Mouse (Mus musculus) heart, embryonic 11.5 days (tissue): Measurements from ENCODE around the gene 4932438H23Rik. TPM values are rescaled to one million over a fixed set of nuclear protein-coding genes. Genes with fewer than 3 reads are reported as not detected.

Source experiments
- ATAC-seq: fragments of 200-750 bp; cut with Nextera tagmentation; replicated peaks from 2 replicates; pipeline ENCODE4 v1.8.0; 2017; ENCODE audit warnings: moderate library complexity; ENCODE audit not compliant: insufficient number of reproducible peaks, low FRiP score, low TSS enrichment
- H3K27ac ChIP-seq: fragments of 300-500 bp; sonication (generic); 2 replicates; pipeline ENCODE4 v1.5.1; 2014; ENCODE audit warnings: mild to moderate bottlenecking, low read depth, low read length
- H3K27me3 ChIP-seq: fragments of 300-500 bp; sonication (generic); 2 replicates; pipeline ENCODE4 v1.6.1; 2014; ENCODE audit warnings: mild to moderate bottlenecking, low read length, mixed read lengths; ENCODE audit not compliant: control insufficient read depth, insufficient read depth
- H3K36me3 ChIP-seq: fragments of 300-500 bp; sonication (generic); 2 replicates; pipeline ENCODE4 v1.6.1; 2014; ENCODE audit warnings: mild to moderate bottlenecking, low read length, moderate library complexity, mixed read lengths; ENCODE audit not compliant: control insufficient read depth, insufficient read depth
- H3K4me1 ChIP-seq: fragments of 300-500 bp; sonication (generic); 2 replicates; pipeline ENCODE4 v1.6.1; 2014; ENCODE audit warnings: low read length; ENCODE audit not compliant: control insufficient read depth, insufficient read depth
- H3K4me2 ChIP-seq: fragments of 300-500 bp; sonication (generic); 2 replicates; pipeline ENCODE4 v1.6.1; 2014; ENCODE audit warnings: mild to moderate bottlenecking, moderate library complexity
- H3K4me3 ChIP-seq: fragments of 300-500 bp; sonication (generic); 2 replicates; pipeline ENCODE4 v1.5.1; 2014; ENCODE audit warnings: low read depth, low read length
- H3K9ac ChIP-seq: fragments of 300-500 bp; sonication (generic); 2 replicates; pipeline ENCODE4 v1.6.1; 2014; ENCODE audit warnings: mild to moderate bottlenecking, low read depth, low read length, moderate library complexity
- H3K9me3 ChIP-seq: fragments of 300-500 bp; sonication (generic); replicated peaks from 2 replicates; pipeline ENCODE4 v1.6.1; 2016; ENCODE audit warnings: low read length; ENCODE audit not compliant: control insufficient read depth
- WGBS: fragments of 180-500 bp; shearing (Covaris S2); extraction: QIAGEN DNeasy Blood & Tissue Kit; methylation state at CpG from one replicate; pipeline ENCODE4 v1.1.7; 2014; ENCODE audit not compliant: insufficient replicate concordance; 5-methylcytosine and 5-hydroxymethylcytosine counted together
- polyA plus RNA-seq: library from polyadenylated mRNA; unstranded; fragments of >200 nt; fragmentation: Nextera tagmentation; extraction: Ambion mirVana; gene quantifications from 2 replicates; pipeline ENCODE4 v1.2.1, GENCODE M21; 2014

Gene 4932438H23Rik
- polyA plus RNA-seq, 1 experiment from 2014 or later: 0.13 TPM

DNA sequence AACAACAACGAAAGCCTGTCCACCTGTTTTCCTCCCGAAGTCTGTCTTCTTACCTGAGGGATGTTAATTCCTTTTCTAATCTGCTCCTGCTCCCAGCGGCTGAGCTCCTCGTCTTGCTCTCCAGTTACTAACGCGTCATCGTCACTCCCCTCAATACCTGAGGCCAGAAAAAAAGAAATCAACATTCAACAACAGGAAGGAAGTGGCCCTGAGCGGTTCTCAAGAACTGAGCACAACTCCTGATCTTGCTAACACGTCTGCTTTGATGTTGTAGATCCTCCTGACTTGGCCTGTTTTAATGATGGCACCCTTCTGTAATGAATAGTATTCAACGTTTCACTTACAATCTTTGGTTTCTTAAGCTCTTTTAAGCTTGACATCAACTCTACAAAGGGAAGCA, 59.1 kb downstream of the 4932438H23Rik start:
- H3K4me2 ChIP-seq: no peak overlapping the region
- peaks cover 36% of the 10 kb centered on the region for H3K36me3 ChIP-seq
- no peaks in the 10 kb centered on the region for H3K4me1 ChIP-seq
- no peaks in the 10 kb centered on the region for H3K27me3 ChIP-seq
- ATAC-seq: no peak
- no peak overlapping the region for H3K9ac ChIP-seq
- no peaks in the 10 kb centered on the region for H3K9me3 ChIP-seq
- H3K27ac ChIP-seq: no peak overlapping the region
- no peak overlapping the region for H3K4me3 ChIP-seq
- WGBS: 91% methylated on average over 10 of the region's 10 CpGs

DNA sequence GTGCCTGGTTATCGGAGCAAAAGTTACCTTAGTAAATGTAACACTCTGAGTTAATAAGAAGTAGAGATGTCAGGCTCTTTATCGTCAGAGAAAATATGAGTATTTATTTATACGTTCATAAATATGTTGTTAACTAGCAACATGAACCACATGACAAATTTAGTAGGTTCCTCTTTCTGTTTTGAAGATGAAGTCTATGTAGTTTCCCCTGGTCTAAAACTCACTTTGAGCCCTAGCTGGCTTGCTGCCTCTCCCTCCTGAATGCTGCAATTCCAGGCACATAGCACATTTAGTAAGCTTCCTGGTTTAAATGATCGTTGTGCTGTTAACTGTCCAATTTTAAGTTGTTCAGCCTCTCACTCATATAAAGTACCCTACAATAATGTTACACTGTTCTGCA, 64.2 kb downstream of the 4932438H23Rik start:
- 93% methylated on average over 4 of the region's 4 CpGs for WGBS
- H3K4me1 ChIP-seq: no peaks in the 10 kb centered on the region
- no peak for ATAC-seq

DNA sequence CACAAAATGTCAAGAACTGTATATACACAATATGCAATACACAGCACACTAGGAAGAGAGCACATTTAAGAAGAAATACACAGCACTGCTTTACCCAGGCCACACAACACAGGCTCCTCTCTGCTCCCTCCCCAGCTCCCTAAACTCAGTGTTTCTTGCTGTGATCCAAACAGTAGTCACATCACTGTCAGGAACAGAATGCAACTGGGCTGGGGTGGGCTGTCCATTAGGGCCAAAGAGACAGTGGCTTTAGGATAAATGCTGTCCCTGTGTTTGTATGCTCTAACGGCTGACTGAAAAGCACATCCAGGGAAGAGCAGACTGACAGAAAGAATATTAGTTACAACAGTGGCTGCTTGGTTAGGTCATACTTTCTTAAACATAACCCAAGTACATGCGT, 65.0 kb downstream of the 4932438H23Rik start:
- H3K4me2 ChIP-seq: no peak overlapping the region
- no peaks in the 10 kb centered on the region for H3K27me3 ChIP-seq
- no peak overlapping the region for H3K4me3 ChIP-seq
- WGBS: 93% methylated on average over 2 of the region's 2 CpGs
- no peak for ATAC-seq
- no peaks in the 10 kb centered on the region for H3K9me3 ChIP-seq
- no peaks in the 10 kb centered on the region for H3K4me1 ChIP-seq
- no peak overlapping the region for H3K9ac ChIP-seq
- no peak overlapping the region for H3K27ac ChIP-seq
- peaks cover 32% of the 10 kb centered on the region for H3K36me3 ChIP-seq

More for the DNA sequence above, 64.2 kb downstream of the 4932438H23Rik start:
- no peaks in the 10 kb centered on the region for H3K27me3 ChIP-seq
- H3K9me3 ChIP-seq: no peaks in the 10 kb centered on the region
- H3K36me3 ChIP-seq: peaks cover 29% of the 10 kb centered on the region
- no peak overlapping the region for H3K4me3 ChIP-seq
- no peak overlapping the region for H3K9ac ChIP-seq
- H3K27ac ChIP-seq: no peak overlapping the region
- H3K4me2 ChIP-seq: no peak overlapping the region

DNA sequence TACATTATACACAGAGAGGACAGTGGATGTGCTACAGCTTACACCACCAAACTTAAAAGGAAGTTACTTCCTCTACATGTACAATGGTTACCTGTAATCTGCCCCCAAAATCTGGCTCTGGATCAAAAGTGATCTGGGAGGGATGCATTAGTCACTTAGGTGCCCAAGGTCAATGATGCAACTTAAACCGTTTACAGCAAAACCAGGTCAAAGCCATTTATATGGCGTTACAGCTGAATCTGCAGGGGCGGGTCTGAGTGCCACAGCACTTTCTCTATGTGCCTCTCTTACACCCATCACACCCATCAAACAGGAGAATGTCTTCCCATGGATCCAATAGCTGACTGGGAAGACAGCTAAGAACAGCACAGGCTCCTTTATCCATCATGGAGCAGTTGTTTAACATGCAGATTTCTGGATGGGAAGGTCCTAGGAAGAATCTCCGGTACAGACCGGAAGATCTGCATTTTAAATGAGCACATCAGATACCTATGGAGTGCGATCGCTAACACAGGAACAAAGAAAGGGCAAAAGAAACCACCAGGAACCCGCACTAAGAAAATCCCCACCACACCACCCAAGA, 65.7 kb downstream of the 4932438H23Rik start:
- WGBS: 89% methylated on average over 8 of the region's 8 CpGs
- Histone ChIP-seq H3K9me3 (no peaks in the 10 kb centered on the region), H3K4me1 (no peaks in the 10 kb centered on the region), H3K4me3 (no peak overlapping the region), H3K4me2 (no peak overlapping the region), H3K27me3 (no peaks in the 10 kb centered on the region), H3K36me3 (peaks cover 32% of the 10 kb centered on the region), H3K27ac (no peak overlapping the region), H3K9ac (no peak overlapping the region)
- no peak for ATAC-seq

DNA sequence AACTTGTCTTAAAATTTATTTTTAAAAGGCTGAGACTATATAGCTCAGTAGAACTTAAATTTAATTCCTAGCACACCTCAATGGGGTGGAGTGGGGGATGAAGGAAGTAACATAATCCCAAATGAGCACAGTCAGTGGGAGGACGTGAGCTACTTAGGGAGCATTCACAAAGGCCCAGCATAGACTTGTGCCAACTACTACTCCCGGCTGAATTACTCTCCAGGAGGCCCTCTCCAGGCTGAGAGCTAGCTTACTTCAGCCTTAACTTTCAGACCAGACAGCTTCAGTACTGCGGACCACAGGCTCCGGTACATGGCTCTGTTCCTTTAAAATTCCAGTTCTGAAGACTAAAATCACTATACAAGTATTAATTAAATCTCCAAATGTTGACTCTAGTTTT, 68.6 kb downstream of the 4932438H23Rik start:
- 80% methylated on average over 4 of the region's 4 CpGs for WGBS
- Histone ChIP-seq H3K27me3 (no peaks in the 10 kb centered on the region), H3K36me3 (peaks cover 41% of the 10 kb centered on the region), H3K4me1 (no peaks in the 10 kb centered on the region), H3K9ac (no peak overlapping the region), H3K4me3 (no peak overlapping the region), H3K9me3 (no peaks in the 10 kb centered on the region), H3K27ac (no peak overlapping the region), H3K4me2 (no peak overlapping the region)
- ATAC-seq: no peak

DNA sequence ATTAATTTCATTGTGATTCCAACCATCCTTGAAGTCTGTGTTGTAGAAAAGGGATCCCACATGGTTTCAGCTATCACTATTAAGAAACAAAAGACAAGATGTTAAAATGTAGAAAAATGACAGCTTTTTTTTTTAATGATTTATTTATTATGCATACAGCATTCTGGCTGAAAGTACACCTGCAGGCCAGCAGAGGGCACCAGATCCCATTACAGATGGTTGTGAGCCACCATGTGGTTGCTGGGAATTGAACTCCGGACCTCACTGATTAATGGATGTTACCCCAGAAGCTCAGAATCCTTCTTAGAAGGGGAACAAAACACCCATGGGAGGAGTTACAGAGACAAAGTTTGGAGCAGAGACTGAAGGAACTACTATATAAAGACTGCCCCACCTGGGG, 71.5 kb downstream of the 4932438H23Rik start:
- H3K4me3 ChIP-seq: no peak overlapping the region
- no peaks in the 10 kb centered on the region for H3K4me1 ChIP-seq
- H3K4me2 ChIP-seq: no peak overlapping the region
- ATAC-seq: no peak
- no peak overlapping the region for H3K9ac ChIP-seq
- peaks cover 62% of the 10 kb centered on the region for H3K36me3 ChIP-seq
- 96% methylated on average over 1 of the region's 1 CpGs for WGBS
- no peaks in the 10 kb centered on the region for H3K27me3 ChIP-seq
- no peaks in the 10 kb centered on the region for H3K9me3 ChIP-seq
- no peak overlapping the region for H3K27ac ChIP-seq

DNA sequence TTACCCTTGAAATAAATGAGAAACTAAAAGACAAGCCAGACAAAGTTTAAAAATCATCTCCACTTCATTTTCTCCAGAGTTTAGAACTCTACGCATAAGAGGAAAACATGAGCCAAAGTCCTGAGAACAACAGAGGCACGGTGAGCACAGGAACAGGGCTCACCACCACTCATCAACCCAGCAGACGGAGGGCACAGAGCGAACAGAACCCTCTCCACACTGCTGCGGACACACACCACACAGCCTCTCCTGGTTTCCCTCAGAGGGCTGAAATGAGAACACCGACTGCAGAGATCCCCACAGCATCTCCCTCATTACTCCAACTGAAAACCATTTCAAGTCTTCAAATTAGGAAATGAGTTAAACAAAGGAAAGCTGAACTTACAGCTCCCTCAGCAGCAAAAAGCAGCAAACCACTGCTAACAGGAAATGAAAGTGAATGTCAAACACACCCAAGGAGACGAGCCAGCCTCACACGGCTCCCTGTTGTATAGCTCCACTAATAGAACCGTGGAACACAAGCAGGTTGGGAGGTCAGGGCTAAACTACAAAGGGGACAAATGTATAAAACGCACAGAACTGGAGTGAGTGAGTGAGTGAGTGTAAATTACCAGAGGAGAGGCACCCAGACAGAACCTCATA, 74.0 kb downstream of the 4932438H23Rik start:
- no peaks in the 10 kb centered on the region for H3K4me1 ChIP-seq
- H3K27me3 ChIP-seq: no peaks in the 10 kb centered on the region
- ATAC-seq: no peak
- peaks cover 61% of the 10 kb centered on the region for H3K36me3 ChIP-seq
- H3K9ac ChIP-seq: no peak overlapping the region
- no peak overlapping the region for H3K27ac ChIP-seq
- H3K4me3 ChIP-seq: no peak overlapping the region
- no peak overlapping the region for H3K4me2 ChIP-seq
- WGBS: 85% methylated on average over 10 of the region's 10 CpGs
- no peaks in the 10 kb centered on the region for H3K9me3 ChIP-seq

DNA sequence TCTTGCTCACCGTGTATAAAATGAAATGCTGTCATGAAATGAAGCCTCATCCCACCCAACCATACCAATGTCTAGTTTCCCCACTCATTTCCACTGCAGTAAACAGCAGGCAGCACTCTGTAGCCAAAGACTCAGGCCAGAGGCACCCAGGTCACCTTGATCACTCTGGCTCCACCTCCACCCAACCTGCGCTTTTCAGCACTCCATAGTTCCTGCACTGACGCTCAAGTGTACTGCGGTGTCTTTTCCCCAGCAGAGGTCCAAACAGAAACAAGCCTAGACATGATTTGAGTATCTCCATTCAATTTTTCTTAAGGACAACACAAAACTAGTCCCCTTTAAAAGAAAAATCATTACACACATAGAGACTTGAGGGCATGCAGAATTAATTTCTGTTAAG, 75.4 kb downstream of the 4932438H23Rik start:
- 93% methylated on average over 4 of the region's 4 CpGs for WGBS
- no peak for ATAC-seq
- H3K9me3 ChIP-seq: no peaks in the 10 kb centered on the region
- H3K4me2 ChIP-seq: no peak overlapping the region
- H3K36me3 ChIP-seq: peaks cover 54% of the 10 kb centered on the region
- no peak overlapping the region for H3K27ac ChIP-seq
- H3K9ac ChIP-seq: no peak overlapping the region
- H3K4me1 ChIP-seq: no peaks in the 10 kb centered on the region
- no peaks in the 10 kb centered on the region for H3K27me3 ChIP-seq
- H3K4me3 ChIP-seq: no peak overlapping the region

DNA sequence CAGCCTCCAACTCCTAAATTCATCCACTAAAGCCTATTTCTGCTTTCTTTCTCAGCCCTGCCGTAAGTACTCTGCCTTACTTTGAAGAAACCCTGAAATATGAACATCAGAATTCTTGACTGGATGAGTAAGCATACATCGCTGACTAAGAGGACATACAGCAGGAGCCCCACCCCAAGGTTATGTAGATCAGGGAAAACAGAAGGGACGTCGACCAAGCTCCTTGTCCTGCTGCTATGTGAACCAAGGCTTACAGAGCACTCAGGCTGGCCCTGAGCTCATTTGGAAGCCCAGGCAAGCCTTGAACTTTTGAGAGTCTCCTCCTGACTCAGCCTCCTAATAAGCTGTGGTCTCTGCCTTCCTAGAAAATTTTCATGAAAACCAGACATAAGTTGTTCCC, 79.2 kb downstream of the 4932438H23Rik start:
- ATAC-seq: no peak
- no peak overlapping the region for H3K9ac ChIP-seq
- no peak overlapping the region for H3K4me3 ChIP-seq
- 84% methylated on average over 4 of the region's 4 CpGs for WGBS
- no peak overlapping the region for H3K4me2 ChIP-seq
- H3K4me1 ChIP-seq: peaks cover 5% of the 10 kb centered on the region; the same call in 1 of the 2 replicates
- H3K36me3 ChIP-seq: peaks cover 40% of the 10 kb centered on the region
- H3K9me3 ChIP-seq: no peaks in the 10 kb centered on the region
- H3K27me3 ChIP-seq: no peaks in the 10 kb centered on the region
- no peak overlapping the region for H3K27ac ChIP-seq
